Mouse (Mus musculus) testis, adult 2 months (tissue): Measurements from ENCODE around the gene Stk25. TPM values are rescaled to one million over a fixed set of nuclear protein-coding genes. Genes with fewer than 3 reads are reported as not detected.
"Not testable (repeated sequence)": the region's sequence is repeated elsewhere in the genome, so short reads cannot be mapped to it uniquely, and the experiment has no call there.

Experiments
- H3K27ac ChIP-seq: fragments of 200-500 bp; 2 replicates; pipeline ENCODE4 v1.5.1; 2012; ENCODE audit warnings: low read depth, low read length; ENCODE audit not compliant: control insufficient read depth, insufficient read depth
- H3K27me3 ChIP-seq: fragments of 200-500 bp; 2 replicates; pipeline ENCODE4 v1.6.1; 2012; ENCODE audit warnings: mild to moderate bottlenecking, low read length, moderate library complexity; ENCODE audit not compliant: control insufficient read depth, insufficient read depth
- H3K36me3 ChIP-seq: fragments of 200-500 bp; 2 replicates; pipeline ENCODE4 v1.6.1; 2012; ENCODE audit warnings: mild to moderate bottlenecking, low read length; ENCODE audit not compliant: control insufficient read depth, insufficient read depth
- H3K4me1 ChIP-seq: fragments of 200-500 bp; 2 replicates; pipeline ENCODE4 v1.6.1; 2012; ENCODE audit warnings: low read length; ENCODE audit not compliant: control insufficient read depth, insufficient read depth
- H3K4me3 ChIP-seq: fragments of 200-500 bp; 2 replicates; pipeline ENCODE4 v1.5.1; 2012; ENCODE audit warnings: low read depth, mild to moderate bottlenecking, low read length, moderate library complexity, mixed read lengths; ENCODE audit not compliant: control insufficient read depth
- CTCF ChIP-seq: fragments of 200-500 bp; IDR thresholded peaks from 2 replicates; pipeline ENCODE4 v1.5.1; 2012; ENCODE audit warnings: low read depth, mild to moderate bottlenecking, inconsistent platforms, low read length, moderate library complexity; ENCODE audit not compliant: control insufficient read depth, insufficient read depth, insufficient replicate concordance
- POLR2A ChIP-seq: fragments of 200-500 bp; IDR thresholded peaks from 2 replicates; pipeline ENCODE4 v1.6.1; 2012; ENCODE audit warnings: low read depth, mild to moderate bottlenecking, inconsistent platforms, low read length, moderate library complexity; ENCODE audit not compliant: control insufficient read depth
- polyA plus RNA-seq: library from polyadenylated mRNA; depleted of rRNA; stranded (reverse); fragments of >200 nt; gene quantifications from 2 replicates; pipeline ENCODE4 v1.2.3, GENCODE M21; 2012; rRNA removed

The Stk25 gene
- polyA plus RNA-seq, result 182 and 191 TPM in 2 replicates

DNA sequence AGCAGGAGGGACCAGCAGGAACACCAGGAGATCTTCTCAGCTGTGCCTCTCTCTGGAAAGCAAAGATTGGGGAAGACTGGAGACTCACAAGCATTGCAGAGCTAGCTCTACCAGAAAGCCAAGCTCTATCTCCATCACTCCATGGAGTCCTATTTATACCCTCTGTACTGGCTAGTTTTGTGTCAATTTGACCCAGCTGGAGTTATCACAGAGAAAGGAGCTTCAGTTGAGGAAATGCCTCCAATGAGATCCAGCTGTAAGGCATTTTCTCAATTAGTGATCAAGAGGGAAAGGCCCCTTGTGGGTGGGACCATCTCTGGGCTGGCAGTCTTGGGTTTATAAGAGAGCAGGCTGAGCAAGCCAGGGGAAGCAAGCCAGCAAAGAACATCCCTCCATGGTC, at the start of gene Stk25:
TSS of gene Stk25 (minus strand) at position 101 of the 400 bp plus-strand sequence.
- not testable (repeated sequence) for H3K27me3 ChIP-seq, H3K36me3 ChIP-seq, H3K27ac ChIP-seq, H3K4me1 ChIP-seq, H3K4me3 ChIP-seq

DNA sequence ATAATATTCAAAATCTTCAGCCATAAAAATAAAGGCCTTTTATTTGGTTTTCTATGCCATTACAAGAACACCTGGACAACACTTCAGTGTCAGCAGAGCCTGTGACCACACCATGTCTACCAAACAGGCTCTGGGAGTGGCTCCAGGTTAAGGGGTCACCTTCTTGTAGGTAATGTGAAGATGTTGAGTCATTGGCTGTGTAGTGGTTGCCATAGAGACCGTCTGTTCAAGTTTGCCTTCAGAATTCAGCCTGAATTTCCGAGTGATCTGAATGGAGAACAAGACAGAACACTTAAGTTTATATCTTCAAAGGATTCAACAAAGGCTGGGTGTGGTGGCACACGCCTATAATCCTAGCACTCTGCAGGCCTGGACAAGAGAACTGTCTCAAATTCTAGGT, 46.9 kb upstream of the Stk25 start:
- Histone ChIP-seq H3K27ac (no peak overlapping the region), H3K27me3 (no peaks in the 10 kb centered on the region), H3K36me3 (no peaks in the 10 kb centered on the region), H3K4me1 (no peaks in the 10 kb centered on the region), H3K4me3 (no peak overlapping the region)
- no peak for TF ChIP-seq CTCF
- no peak for TF ChIP-seq POLR2A

DNA sequence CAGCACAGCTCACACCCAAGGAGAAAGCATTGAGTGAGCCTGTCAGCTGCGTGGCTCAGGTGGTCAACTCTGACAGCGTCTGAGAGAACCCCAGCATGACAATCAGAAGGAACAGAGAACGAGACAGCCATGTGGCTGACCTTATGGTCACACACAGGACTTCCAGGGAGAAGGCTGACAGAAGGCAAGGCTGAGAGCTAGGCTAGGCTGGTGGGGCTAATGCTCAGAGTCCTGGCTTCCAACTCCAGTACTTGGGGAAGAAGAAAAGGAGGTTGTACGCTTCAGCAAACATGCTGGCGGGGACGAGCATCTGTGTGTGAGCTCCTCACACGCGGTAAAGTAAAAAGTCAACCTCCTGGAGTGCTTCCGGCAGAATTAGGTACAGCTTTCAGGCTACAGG, 45.9 kb upstream of the Stk25 start:
- Histone ChIP-seq H3K36me3 (no peaks in the 10 kb centered on the region), H3K27me3 (no peaks in the 10 kb centered on the region), H3K4me3 (no peak overlapping the region), H3K27ac (no peak overlapping the region), H3K4me1 (no peaks in the 10 kb centered on the region)
- TF ChIP-seq CTCF, result no peak
- TF ChIP-seq POLR2A, result no peak

DNA sequence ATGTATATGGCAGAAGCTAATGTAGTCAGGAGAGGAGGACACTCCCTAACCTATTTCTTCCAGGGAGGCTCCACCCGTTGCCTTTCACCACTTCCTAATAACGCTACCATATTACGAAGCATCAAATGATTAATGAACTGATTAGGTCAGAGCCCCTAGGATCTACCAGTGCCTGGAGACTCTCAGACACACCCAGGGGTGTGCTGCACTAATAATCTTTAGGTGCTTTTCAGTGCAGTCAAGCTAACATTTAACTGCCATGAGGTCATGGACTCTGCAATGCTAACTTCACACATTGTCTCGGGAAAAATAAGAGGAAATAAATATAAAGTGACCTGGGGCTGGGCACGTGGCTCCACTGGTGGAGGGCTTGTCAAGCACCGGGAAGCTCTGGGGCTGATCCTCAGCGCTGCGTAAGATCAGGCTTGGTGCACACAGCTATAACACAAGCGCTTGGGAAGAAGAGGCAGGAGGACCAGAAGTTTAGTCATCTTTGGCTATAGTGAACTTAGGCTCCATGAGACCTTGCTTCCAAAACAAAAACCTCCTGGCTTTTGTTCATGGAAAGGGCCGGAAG, 45.1 kb upstream of the Stk25 start:
- no peak overlapping the region for H3K4me3 ChIP-seq
- no peaks in the 10 kb centered on the region for H3K27me3 ChIP-seq
- no peak overlapping the region for H3K27ac ChIP-seq
- no peaks in the 10 kb centered on the region for H3K4me1 ChIP-seq
- no peak for TF ChIP-seq POLR2A
- no peak for TF ChIP-seq CTCF
- no peaks in the 10 kb centered on the region for H3K36me3 ChIP-seq

DNA sequence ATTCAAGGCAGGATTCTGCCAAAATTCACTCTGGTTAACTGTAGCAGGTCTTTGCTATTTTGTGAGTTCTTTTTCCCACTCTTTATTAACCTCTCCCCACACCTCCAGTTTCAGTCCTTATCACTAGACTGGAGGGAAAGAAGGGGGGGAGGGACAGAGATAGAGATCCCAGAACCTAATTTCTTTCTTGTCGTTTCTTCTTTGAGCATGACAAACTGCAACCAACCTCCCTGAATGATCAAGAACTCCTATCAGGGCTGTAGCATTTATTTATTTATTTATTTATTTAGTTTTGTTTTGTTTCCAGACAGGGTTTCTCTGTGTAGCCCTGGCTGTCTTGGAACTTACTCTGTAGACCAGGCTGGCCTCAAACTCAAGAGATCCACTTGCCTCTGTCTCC, 43.6 kb upstream of the Stk25 start:
- H3K27me3 ChIP-seq, result no peaks in the 10 kb centered on the region
- TF ChIP-seq POLR2A, result no peak
- no peak for TF ChIP-seq CTCF
- H3K36me3 ChIP-seq, result no peaks in the 10 kb centered on the region
- H3K4me3 ChIP-seq, result no peak overlapping the region
- H3K27ac ChIP-seq, result no peak overlapping the region
- H3K4me1 ChIP-seq, result no peaks in the 10 kb centered on the region

DNA sequence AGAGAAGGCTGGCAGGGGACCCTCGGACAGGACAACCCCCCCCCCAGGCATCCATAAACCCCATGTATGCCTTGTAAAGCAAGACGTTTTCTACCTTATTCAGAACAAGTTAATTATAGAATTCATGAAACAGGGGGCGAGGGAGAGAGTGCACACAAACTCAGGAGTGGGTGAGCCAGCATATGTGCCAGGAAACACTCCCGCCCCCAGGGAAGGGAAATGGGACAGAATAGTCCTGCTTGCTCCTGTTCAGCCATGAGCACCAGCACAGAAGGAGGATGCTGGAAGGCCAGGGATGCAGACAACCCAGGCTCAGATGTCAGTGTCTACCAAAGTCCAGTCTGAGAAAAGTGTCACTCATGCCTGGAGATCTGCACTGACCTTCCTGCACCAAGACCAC, 40.7 kb upstream of the Stk25 start:
- H3K27me3 ChIP-seq, result no peaks in the 10 kb centered on the region
- no peaks in the 10 kb centered on the region for H3K36me3 ChIP-seq
- no peaks in the 10 kb centered on the region for H3K4me1 ChIP-seq
- no peak overlapping the region for H3K4me3 ChIP-seq
- no peak overlapping the region for H3K27ac ChIP-seq
- TF ChIP-seq CTCF (no peak), POLR2A (no peak)

DNA sequence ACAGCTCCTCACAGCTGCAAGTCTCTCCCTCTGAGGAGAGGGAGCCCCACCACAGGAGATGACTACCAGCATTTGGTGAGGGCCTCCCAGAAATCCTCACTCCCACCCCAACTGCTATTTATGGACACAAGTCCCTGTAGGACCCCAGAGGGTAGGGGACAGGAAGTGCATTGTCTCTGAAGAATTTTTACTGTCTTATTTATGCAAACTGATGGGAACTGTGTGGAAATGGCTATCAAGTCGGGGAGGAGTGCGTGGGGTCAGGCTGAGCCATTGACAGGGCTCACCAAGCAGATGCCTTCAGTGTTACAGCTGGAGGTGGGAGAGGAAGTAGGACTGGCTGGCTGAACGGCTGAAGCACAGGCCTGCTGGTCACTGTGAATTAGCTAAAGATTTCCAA, 38.9 kb upstream of the Stk25 start:
- H3K4me1 ChIP-seq, result no peaks in the 10 kb centered on the region
- no peak for TF ChIP-seq POLR2A
- no peak for TF ChIP-seq CTCF
- no peak overlapping the region for H3K4me3 ChIP-seq
- H3K27me3 ChIP-seq, result no peaks in the 10 kb centered on the region
- no peak overlapping the region for H3K27ac ChIP-seq
- no peaks in the 10 kb centered on the region for H3K36me3 ChIP-seq

DNA sequence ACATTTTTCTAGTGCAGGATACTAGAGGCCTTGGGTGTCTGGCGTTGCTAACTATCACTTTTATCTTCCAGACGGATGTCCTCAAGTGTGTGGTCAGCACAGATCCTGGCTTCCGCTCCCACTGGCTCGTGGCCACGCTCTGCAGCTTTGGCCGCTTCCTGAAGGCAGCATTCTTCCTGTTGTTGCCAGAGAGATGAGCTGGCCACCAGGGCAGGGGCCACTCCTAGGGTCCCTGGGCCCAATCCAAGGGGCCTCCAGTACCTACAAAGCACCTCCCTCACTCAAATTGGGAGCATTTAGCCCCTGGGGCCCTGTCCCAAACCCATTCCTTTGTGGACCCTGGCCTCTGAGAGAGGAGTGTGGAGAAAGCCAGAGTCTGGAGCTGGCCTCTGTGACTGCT, 36.5 kb upstream of the Stk25 start:
- Histone ChIP-seq H3K27me3 (no peaks in the 10 kb centered on the region), H3K27ac (no peak overlapping the region), H3K4me3 (no peak overlapping the region), H3K36me3 (no peaks in the 10 kb centered on the region), H3K4me1 (no peaks in the 10 kb centered on the region)
- TF ChIP-seq POLR2A (no peak), CTCF (no peak)
